Mouse (Mus musculus) thymus, postnatal 25 days (tissue): ENCODE results near the gene Smim27.
"Not testable (repeated sequence)": the region's sequence is repeated elsewhere in the genome, so short reads cannot be mapped to it uniquely, and the experiment has no call there.

Experiments used
- DNase-seq: peaks from one replicate; pipeline ENCODE4 v3.0.0; 2022

The Smim27 gene

GRCm38 (mm10) chr4:40267681-40268080 lies 1.7 kb upstream of the Smim27 start:
- DNase-seq = no peak

GRCm38 (mm10) chr4:40268204-40268813 lies 1.1 kb upstream of the Smim27 start:
- DNase-seq = peak; percentile 95

- no peak for DNase-seq
These were observed 544 bp upstream of the Smim27 start for GRCm38 (mm10) chr4:40268835-40269234.

DNA sequence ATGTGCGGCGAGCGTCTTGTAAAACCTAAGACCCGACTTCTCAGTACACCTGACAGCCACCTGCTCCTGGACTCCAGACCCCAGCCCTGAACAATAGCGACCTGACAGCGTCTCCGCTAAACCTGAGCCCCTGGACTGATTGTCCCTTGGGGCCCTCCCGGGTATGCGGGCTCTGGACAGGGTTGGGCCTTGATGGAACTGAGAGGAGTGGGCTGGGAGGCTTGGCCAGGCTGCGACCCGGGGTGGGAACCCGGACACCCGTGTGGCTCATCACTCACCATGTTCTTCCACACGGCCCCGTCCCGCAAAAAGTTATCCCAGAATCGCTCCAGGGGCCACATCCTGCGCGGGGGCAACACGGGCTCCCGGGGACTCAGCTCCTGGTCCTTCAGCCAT lies 9.5 kb downstream of the Smim27 start:
- no peak for DNase-seq

DNA sequence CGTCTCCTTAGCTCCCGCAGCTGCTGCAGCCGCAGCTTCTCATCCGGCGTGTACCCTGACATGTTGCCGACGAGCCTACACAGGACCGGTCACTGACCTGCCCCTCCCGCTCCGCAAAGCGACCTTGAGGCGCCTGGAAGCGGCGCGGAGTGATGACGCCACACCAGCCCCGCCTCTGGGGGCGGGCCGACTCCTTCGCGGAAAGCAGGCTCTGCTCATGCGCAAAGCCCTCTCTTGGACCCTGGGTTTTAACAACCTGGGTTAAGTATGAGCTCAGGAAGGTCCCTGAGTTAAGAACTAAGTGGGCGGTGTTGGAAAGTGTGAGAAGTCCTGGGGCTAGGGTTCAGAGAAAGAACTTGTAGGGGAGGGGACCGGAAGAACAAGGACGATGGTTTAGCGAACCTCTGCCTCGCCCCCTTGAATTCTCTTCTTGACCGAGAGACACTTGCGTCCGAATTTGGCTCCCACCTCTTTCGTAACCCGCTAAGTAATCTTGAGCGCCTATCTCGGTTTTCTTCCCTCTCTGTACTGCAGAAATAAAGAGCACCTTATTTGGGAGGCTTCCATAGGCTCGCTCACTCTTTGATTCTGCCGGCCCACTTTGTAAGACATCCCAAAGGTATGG lies 10.0 kb downstream of the Smim27 start, which contains the start of gene Ndufb6:
Gene Ndufb6 (minus strand): TSS at position 146 of the 625 bp plus-strand sequence.
- peak; percentile 93 for DNase-seq

DNA sequence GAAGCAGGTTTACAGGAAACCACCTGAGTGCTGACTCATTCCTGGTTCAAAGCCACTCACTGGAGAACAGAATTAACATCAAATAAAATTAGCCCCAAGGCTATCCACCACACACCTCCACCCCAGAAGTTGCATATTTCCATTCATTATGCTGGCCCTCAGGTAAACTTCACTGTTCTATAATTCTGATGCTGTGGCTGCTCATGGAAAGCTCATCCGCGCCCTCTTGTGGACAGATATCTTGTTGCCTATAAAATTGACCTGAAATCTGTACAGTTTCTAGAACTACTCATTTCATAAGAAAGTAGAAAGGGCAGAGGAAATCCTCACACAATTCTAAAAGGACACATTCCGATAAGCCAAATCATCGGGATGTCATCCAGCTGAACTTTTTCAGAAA lies 16.2 kb downstream of the Smim27 start:
- peak; percentile 75 for DNase-seq

- DNase-seq = no peak
These were observed 18.0 kb downstream of the Smim27 start for GRCm38 (mm10) chr4:40287415-40287814.

DNA sequence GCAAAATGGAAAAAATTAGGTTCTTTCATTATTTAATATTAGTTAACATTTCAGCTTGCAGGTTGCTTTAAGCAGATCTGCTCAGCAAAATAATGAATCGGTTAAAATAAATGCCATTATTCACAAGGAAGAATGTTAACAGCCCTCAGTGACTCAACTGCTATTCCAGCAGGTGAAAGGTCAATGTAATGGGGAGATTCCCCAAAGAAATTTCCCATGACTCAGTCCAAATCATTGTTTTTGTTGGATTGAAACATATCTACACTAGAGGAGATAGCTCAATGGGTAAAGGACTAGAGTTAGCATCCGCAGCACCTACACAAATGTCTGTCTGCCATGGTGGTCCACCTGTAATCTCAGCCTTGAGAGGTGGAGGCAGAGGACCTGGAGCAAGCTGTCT lies 19.7 kb downstream of the Smim27 start:
- no peak for DNase-seq

GRCm38 (mm10) chr4:40291511-40291910 lies 22.1 kb downstream of the Smim27 start:
- DNase-seq = not testable (repeated sequence)

DNA sequence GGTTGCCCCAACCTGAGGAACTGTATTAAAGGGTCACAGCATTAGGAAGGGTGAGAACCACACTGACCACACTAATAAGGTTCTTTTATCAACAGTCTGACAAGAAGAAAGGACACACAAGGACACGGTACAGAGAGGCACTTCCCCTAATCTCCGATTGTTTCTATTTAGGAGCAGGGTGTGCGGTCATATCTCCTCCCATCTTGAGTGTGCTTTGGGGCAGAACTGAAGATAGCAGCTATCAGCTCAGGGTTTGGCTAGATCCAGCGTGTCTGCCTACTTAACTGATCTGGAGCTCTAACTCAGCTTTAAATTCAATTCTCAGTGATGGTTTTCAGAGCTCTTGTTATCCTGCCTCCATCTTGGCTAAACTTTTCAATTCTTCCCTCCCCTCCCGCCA lies 29.8 kb downstream of the Smim27 start:
- no peak for DNase-seq

DNA sequence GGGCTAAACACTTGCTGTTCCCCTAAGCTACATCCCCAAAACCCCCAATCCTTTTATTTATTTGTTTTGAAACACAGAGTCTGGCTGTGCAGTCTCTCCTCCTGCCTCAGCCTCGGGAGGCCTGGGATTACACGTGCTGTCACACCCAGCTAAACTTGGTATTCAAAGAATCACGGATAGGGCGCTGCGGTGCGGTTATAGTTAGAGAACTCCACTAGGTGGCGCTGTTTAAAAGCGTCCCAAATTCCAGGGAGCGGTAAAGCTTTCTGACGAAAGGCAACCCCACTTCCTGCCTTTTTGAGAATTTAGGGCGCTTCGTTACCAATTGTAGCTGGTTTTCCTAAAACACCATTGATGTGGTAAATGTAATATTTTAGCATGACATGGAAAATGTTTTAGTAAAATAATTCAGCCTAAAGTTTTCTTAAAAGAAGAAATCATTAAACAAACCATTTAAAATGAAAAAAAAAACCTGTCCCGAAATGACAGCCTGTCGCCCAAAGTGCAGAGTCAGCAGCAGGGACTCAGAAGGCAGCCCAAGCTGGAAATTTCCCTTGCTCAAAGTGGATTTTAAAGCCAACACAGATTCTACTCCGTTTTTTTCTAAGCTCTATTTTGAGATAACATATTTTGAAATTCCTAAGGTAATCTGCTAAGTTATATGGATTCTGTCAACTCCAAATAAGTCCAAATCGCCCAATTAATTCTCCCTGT lies 31.9 kb downstream of the Smim27 start:
- DNase-seq = peak; percentile 72

- no peak for DNase-seq
These were observed 33.2 kb downstream of the Smim27 start for GRCm38 (mm10) chr4:40302445-40303125.

DNA sequence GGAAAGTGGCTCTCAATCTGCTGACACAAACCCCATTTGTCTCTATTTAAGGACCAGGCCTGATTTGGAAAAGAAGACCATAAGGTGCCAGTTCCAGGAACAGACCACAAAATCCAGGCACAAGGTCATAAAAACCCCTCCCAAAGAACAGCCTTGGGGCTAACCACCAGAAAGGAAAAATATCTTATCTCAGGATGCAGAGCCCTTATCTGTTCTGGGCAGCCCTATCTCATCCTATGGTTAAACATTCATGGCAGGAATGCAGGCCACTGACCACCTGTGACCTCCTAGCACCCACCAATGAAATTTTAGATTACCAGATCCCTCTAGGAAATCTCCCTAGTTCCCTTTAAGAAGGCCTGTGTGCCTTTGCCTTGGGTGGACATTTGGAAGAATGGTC lies 40.3 kb downstream of the Smim27 start:
- no peak for DNase-seq

- DNase-seq = no peak
These were observed 41.5 kb downstream of the Smim27 start for GRCm38 (mm10) chr4:40310796-40311383.

DNA sequence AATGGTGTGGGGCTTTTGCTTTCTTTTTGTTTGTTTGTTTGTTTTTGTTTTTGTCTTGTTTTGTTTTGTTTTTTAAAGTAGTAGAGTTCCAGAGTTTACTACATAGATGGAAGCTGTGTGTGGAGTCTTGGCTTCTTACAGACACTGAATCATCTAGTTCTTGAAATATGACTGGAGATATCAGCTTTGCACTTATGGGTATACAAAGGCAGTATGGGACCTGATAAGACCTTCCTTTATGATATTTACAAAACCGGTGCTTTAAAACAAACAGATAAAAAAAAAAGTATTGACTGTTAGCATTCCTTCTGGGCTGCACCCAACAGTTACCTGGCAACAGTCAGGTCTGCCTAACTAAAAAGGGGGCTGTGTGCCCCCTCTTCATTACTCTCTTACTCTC lies 42.8 kb downstream of the Smim27 start:
- no peak for DNase-seq

- no peak for DNase-seq
These were observed 43.6 kb downstream of the Smim27 start for GRCm38 (mm10) chr4:40313026-40313425.

- DNase-seq = no peak
These were observed 48.0 kb downstream of the Smim27 start for GRCm38 (mm10) chr4:40317404-40317803.
